Mouse (Mus musculus): ENCODE measurements around the gene Smarcb1. TPM values are rescaled to one million over a fixed set of nuclear protein-coding genes. Genes with fewer than 3 reads are reported as not detected.
A peak's percentile ranks its signal among the peaks of the same experiment; 100 is the strongest.

The Smarcb1 gene
- polyA plus RNA-seq, 1 experiment, result 33.8 TPM

GRCm38 (mm10) chr10:75906882-75907281, 14.5 kb downstream of the Smarcb1 start:
- TF ChIP-seq POLR2A (IDR thresholded peaks at IDR 0.05; ENCODE audit: borderline replicate concordance, control insufficient read depth, low read depth, low read length) (no peak), CTCF (IDR thresholded peaks at IDR 0.05; ENCODE audit: control insufficient read depth, insufficient read depth, low read length) (no peak)
- Histone ChIP-seq H3K4me1 (ENCODE audit: control insufficient read depth, insufficient read depth, low read length) (no peaks in the 10 kb centered on the region), H3K27ac (ENCODE audit: control insufficient read depth, insufficient read depth, low read depth, low read length, poor library complexity) (no peak overlapping the region), H3K4me3 (replicated peaks; ENCODE audit: control insufficient read depth, low read depth, low read length) (no peak overlapping the region)
- WGBS, result 94% methylated on average over 4 of the region's 4 CpGs

GRCm38 (mm10) chr10:75904391-75904790, 17.0 kb downstream of the Smarcb1 start:
- Histone ChIP-seq H3K27ac (ENCODE audit: control insufficient read depth, insufficient read depth, low read depth, low read length, poor library complexity) (no peak overlapping the region), H3K4me1 (ENCODE audit: control insufficient read depth, insufficient read depth, low read length) (no peaks in the 10 kb centered on the region), H3K4me3 (replicated peaks; ENCODE audit: control insufficient read depth, low read depth, low read length) (no peak overlapping the region)
- TF ChIP-seq CTCF (IDR thresholded peaks at IDR 0.05; ENCODE audit: control insufficient read depth, insufficient read depth, low read length) (no peak), POLR2A (IDR thresholded peaks at IDR 0.05; ENCODE audit: borderline replicate concordance, control insufficient read depth, low read depth, low read length) (no peak)
- WGBS, result 87% methylated on average over 5 of the region's 5 CpGs

- Histone ChIP-seq H3K27ac (ENCODE audit: control insufficient read depth, insufficient read depth, low read depth, low read length, poor library complexity) (no peak overlapping the region), H3K4me3 (replicated peaks; ENCODE audit: control insufficient read depth, low read depth, low read length) (no peak overlapping the region), H3K4me1 (ENCODE audit: control insufficient read depth, insufficient read depth, low read length) (0 out of 2 replicates have a peak, but pooled peaks cover under 1% of the 10 kb centered on the region)
- WGBS, result 81% methylated on average over 3 of the region's 3 CpGs
- TF ChIP-seq CTCF (IDR thresholded peaks at IDR 0.05; ENCODE audit: control insufficient read depth, insufficient read depth, low read length) (no peak), POLR2A (IDR thresholded peaks at IDR 0.05; ENCODE audit: borderline replicate concordance, control insufficient read depth, low read depth, low read length) (no peak)
These were observed 22.6 kb downstream of the Smarcb1 start for GRCm38 (mm10) chr10:75898846-75899245.

- 82% methylated on average over 6 of the region's 6 CpGs for WGBS
- TF ChIP-seq POLR2A (IDR thresholded peaks at IDR 0.05; ENCODE audit: borderline replicate concordance, control insufficient read depth, low read depth, low read length) (no peak), CTCF (IDR thresholded peaks at IDR 0.05; ENCODE audit: control insufficient read depth, insufficient read depth, low read length) (no peak)
- no peak overlapping the region for H3K27ac ChIP-seq (ENCODE audit: control insufficient read depth, insufficient read depth, low read depth, low read length, poor library complexity)
- no peak overlapping the region for H3K4me3 ChIP-seq (replicated peaks; ENCODE audit: control insufficient read depth, low read depth, low read length)
- peaks cover 1% of the 10 kb centered on the region; the same call in 1 of the 2 replicates for H3K4me1 ChIP-seq (ENCODE audit: control insufficient read depth, insufficient read depth, low read length)
These were observed 23.3 kb downstream of the Smarcb1 start for GRCm38 (mm10) chr10:75898039-75898564.

GRCm38 (mm10) chr10:75897373-75897772, 24.0 kb downstream of the Smarcb1 start:
- Histone ChIP-seq H3K4me1 (ENCODE audit: control insufficient read depth, insufficient read depth, low read length) (peaks cover 1% of the 10 kb centered on the region; the same call in 1 of the 2 replicates), H3K4me3 (replicated peaks; ENCODE audit: control insufficient read depth, low read depth, low read length) (no peak overlapping the region), H3K27ac (ENCODE audit: control insufficient read depth, insufficient read depth, low read depth, low read length, poor library complexity) (no peak overlapping the region)
- TF ChIP-seq CTCF (IDR thresholded peaks at IDR 0.05; ENCODE audit: control insufficient read depth, insufficient read depth, low read length), result peak; percentile 79
- TF ChIP-seq POLR2A (IDR thresholded peaks at IDR 0.05; ENCODE audit: borderline replicate concordance, control insufficient read depth, low read depth, low read length), result no peak
- 49% methylated on average over 6 of the region's 6 CpGs for WGBS

- peaks cover 1% of the 10 kb centered on the region; the same call in 1 of the 2 replicates for H3K4me1 ChIP-seq (ENCODE audit: control insufficient read depth, insufficient read depth, low read length)
- no peak for TF ChIP-seq POLR2A (IDR thresholded peaks at IDR 0.05; ENCODE audit: borderline replicate concordance, control insufficient read depth, low read depth, low read length)
- no peak for TF ChIP-seq CTCF (IDR thresholded peaks at IDR 0.05; ENCODE audit: control insufficient read depth, insufficient read depth, low read length)
- H3K27ac ChIP-seq (ENCODE audit: control insufficient read depth, insufficient read depth, low read depth, low read length, poor library complexity), result no peak overlapping the region
- 90% methylated on average over 1 of the region's 1 CpGs for WGBS
- no peak overlapping the region for H3K4me3 ChIP-seq (replicated peaks; ENCODE audit: control insufficient read depth, low read depth, low read length)
These were observed 25.2 kb downstream of the Smarcb1 start for GRCm38 (mm10) chr10:75896208-75896607.

- WGBS, result 88% methylated on average over 5 of the region's 5 CpGs
- Histone ChIP-seq H3K27ac (ENCODE audit: control insufficient read depth, insufficient read depth, low read depth, low read length, poor library complexity) (no peak overlapping the region), H3K4me3 (replicated peaks; ENCODE audit: control insufficient read depth, low read depth, low read length) (no peak overlapping the region), H3K4me1 (ENCODE audit: control insufficient read depth, insufficient read depth, low read length) (peaks cover 1% of the 10 kb centered on the region; the same call in 1 of the 2 replicates)
- TF ChIP-seq CTCF (IDR thresholded peaks at IDR 0.05; ENCODE audit: control insufficient read depth, insufficient read depth, low read length) (no peak), POLR2A (IDR thresholded peaks at IDR 0.05; ENCODE audit: borderline replicate concordance, control insufficient read depth, low read depth, low read length) (no peak)
These were observed 25.7 kb downstream of the Smarcb1 start for GRCm38 (mm10) chr10:75895730-75896129.

GRCm38 (mm10) chr10:75894601-75895000, 26.8 kb downstream of the Smarcb1 start:
- H3K27ac ChIP-seq (ENCODE audit: control insufficient read depth, insufficient read depth, low read depth, low read length, poor library complexity), result no peak overlapping the region
- peaks cover 1% of the 10 kb centered on the region; the same call in 1 of the 2 replicates for H3K4me1 ChIP-seq (ENCODE audit: control insufficient read depth, insufficient read depth, low read length)
- 81% methylated on average over 6 of the region's 6 CpGs for WGBS
- no peak for TF ChIP-seq CTCF (IDR thresholded peaks at IDR 0.05; ENCODE audit: control insufficient read depth, insufficient read depth, low read length)
- TF ChIP-seq POLR2A (IDR thresholded peaks at IDR 0.05; ENCODE audit: borderline replicate concordance, control insufficient read depth, low read depth, low read length), result no peak
- no peak overlapping the region for H3K4me3 ChIP-seq (replicated peaks; ENCODE audit: control insufficient read depth, low read depth, low read length)
